Mouse (Mus musculus) T-helper 17 cell (primary cell): ENCODE measurements at regions not wholly inside any gene's neighbourhood (a gene's known extent, or its start where the extent isn't known, plus 50 kb on each side); places are given as distances from the start of the nearest gene placed in this dataset.

ENCODE experiments used
- in situ Hi-C, 2 experiments: fragments of 300-600 bp; cut with MboI, MseI; formaldehyde crosslinking; loops; 1 replicate in 1 of 2; 2 replicates in 1 of 2; pipeline ENCODE4 v1.15.1; 2025; ENCODE audit warnings: high pct_unique_total_duplicates in 2 of 2

DNA sequence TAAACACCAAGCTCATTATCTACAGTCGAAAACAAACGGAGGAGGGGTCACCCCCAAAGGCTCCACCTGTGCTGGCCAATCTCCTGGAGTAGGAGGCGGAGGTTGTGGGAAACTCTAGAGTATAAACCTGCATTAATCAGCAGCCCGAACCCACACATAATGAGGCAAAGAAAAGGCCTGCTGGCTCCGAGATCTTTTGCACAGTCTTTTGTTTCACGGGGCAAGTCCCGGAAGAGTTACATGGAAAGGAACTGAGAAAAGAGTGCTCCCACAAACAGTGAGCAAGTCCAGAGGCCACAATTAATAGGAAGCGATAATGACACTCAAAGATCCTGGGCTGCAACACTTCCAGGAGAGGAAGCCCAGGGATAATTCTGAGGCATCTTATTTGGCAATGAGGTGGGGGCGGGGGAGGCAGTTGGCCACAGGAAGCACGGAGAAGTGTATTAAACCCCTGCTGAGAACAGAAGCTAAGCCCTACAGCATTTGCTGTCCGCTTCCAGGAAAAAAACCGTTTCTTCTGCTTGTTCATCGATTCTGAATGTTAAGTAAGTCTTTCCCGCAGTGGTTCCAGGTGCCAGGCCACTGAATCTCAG is 59.1 kb upstream of the Mamdc2 start:
- in situ Hi-C loops: loop anchor here in 1 of 2 experiments (5.0 kb wide), 1 partner anchor 85 kb away; no protein-coding TSS in a partner anchor
